Mouse (Mus musculus) liver, embryonic 14.5 days (tissue): ENCODE results near the gene Rbak. TPM values are rescaled to one million over a fixed set of nuclear protein-coding genes. Genes with fewer than 3 reads are reported as not detected.
"Not testable (repeated sequence)": the region's sequence is repeated elsewhere in the genome, so short reads cannot be mapped to it uniquely, and the experiment has no call there.

Experiments used
- ATAC-seq: fragments of 200-750 bp; cut with Nextera tagmentation; 2 replicates; pipeline ENCODE4 v1.8.0; 2017; ENCODE audit warnings: moderate number of reproducible peaks, mild to moderate bottlenecking, moderate library complexity; ENCODE audit not compliant: insufficient read depth
- DNase-seq, 3 experiments: peaks; one replicate each; pipeline ENCODE4 v3.0.0-alpha.2; 2012 to 2013; ENCODE audit warnings: low read depth in 3 of 3, low spot score in 3 of 3
- H3K27ac ChIP-seq: fragments of 300-500 bp; sonication (generic); 2 replicates; pipeline ENCODE4 v1.5.1; 2014; ENCODE audit warnings: moderate library complexity, mild to moderate bottlenecking, control low read depth, inconsistent platforms
- H3K27me3 ChIP-seq: fragments of 300-500 bp; sonication (generic); 2 replicates; pipeline ENCODE4 v1.6.1; 2014; ENCODE audit warnings: mild to moderate bottlenecking, low read length, moderate library complexity; ENCODE audit not compliant: control insufficient read depth, insufficient read depth
- H3K36me3 ChIP-seq: fragments of 300-500 bp; sonication (generic); replicated peaks from 2 replicates; pipeline ENCODE4 v1.6.1; 2014; ENCODE audit warnings: low read depth; ENCODE audit not compliant: control insufficient read depth, insufficient read depth
- H3K4me1 ChIP-seq, 2 experiments: fragments of 200-500 bp in 1 of 2; fragments of 300-500 bp in 1 of 2; sonication (generic) in 1 of 2; replicated peaks; 2 replicates each; pipeline ENCODE4 v1.6.1; 2012 to 2014; ENCODE audit warnings: antibody characterized with exemption in 1 of 2, inconsistent platforms in 1 of 2, low read length in 1 of 2; ENCODE audit not compliant: control insufficient read depth in 2 of 2, insufficient read depth in 2 of 2
- H3K4me2 ChIP-seq: fragments of 300-500 bp; sonication (generic); 2 replicates; pipeline ENCODE4 v1.6.1; 2014; ENCODE audit warnings: low read depth, mild to moderate bottlenecking, control low read depth, moderate library complexity
- H3K4me3 ChIP-seq, 2 experiments: fragments of 200-500 bp in 1 of 2; fragments of 300-500 bp in 1 of 2; sonication (generic) in 1 of 2; 2 replicates each; pipeline ENCODE4 v1.5.1; 2012 to 2014; ENCODE audit warnings: low read depth in 2 of 2, low read length in 2 of 2, mild to moderate bottlenecking in 2 of 2, control low read depth in 1 of 2, inconsistent platforms in 1 of 2, moderate library complexity in 1 of 2; ENCODE audit not compliant: insufficient read depth in 1 of 2
- H3K9ac ChIP-seq: fragments of 300-500 bp; sonication (generic); replicated peaks from 2 replicates; pipeline ENCODE4 v1.6.1; 2014; ENCODE audit warnings: mild to moderate bottlenecking, control low read depth, moderate library complexity
- H3K9me3 ChIP-seq: fragments of 300-500 bp; sonication (generic); 2 replicates; pipeline ENCODE4 v1.6.1; 2016; ENCODE audit warnings: low read length, mixed read lengths; ENCODE audit not compliant: control insufficient read depth
- CTCF ChIP-seq: IDR thresholded peaks from 2 replicates; pipeline ENCODE4 v1.5.1; 2016; ENCODE audit warnings: antibody characterized with exemption, low read depth, control low read depth
- EP300 ChIP-seq: IDR thresholded peaks from 2 replicates; pipeline ENCODE4 v1.6.1; 2016; ENCODE audit warnings: antibody characterized with exemption, low read depth
- WGBS: fragments of 180-500 bp; shearing (Covaris S2); extraction: QIAGEN DNeasy Blood & Tissue Kit; methylation state at CpG from one replicate; pipeline ENCODE4 v1.1.7; 2014; ENCODE audit not compliant: insufficient replicate concordance; 5-methylcytosine and 5-hydroxymethylcytosine counted together
- polyA plus RNA-seq, 2 experiments: library from polyadenylated mRNA; depleted of rRNA in 1 of 2; stranded (reverse) in 1 of 2; unstranded in 1 of 2; fragments of >200 nt; fragmentation: Nextera tagmentation in 1 of 2; extraction: Ambion mirVana in 1 of 2; gene quantifications; 2 replicates each; pipeline versions ENCODE4 v1.2.1 to v1.2.3; 2012 to 2014

Gene Rbak
- polyA plus RNA-seq, 2 experiments: 0.62 to 1.8 TPM

DNA sequence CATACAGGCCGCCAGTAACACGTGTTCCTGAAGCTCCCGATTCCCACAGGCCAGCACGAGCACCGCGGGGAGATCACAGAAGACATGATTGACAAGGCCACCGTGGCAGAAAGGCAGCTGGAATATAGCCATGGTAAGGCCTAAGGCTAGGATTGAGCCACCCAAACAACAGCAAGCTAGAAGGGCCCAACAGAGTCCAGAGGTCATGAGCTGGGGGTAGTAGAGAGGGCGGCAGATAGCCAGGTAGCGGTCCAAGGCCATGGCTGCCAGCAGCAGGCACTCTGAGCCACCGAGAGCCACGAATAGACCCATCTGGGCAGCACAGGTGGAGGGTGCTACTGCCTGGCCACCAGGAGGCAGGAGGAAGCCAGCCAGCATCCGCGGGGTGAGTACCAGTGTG is 43.0 kb downstream of the Rbak start:
- WGBS: 69% methylated on average over 13 of the region's 13 CpGs
- no peak overlapping the region for H3K27ac ChIP-seq
- H3K27me3 ChIP-seq: no peaks in the 10 kb centered on the region
- H3K36me3 ChIP-seq: no peaks in the 10 kb centered on the region
- H3K9ac ChIP-seq: no peak overlapping the region
- peak; percentile 13; the same call in 1 of the 2 replicates for ATAC-seq
- peaks cover 8 to 10% of the 10 kb centered on the region in 2 experiments for H3K4me1 ChIP-seq
- H3K4me2 ChIP-seq: no peak overlapping the region
- TF ChIP-seq CTCF (peak; percentile 36), EP300 (no peak)
- no peak for DNase-seq
- H3K9me3 ChIP-seq: no peaks in the 10 kb centered on the region
- H3K4me3 ChIP-seq: no peak overlapping the region

GRCm38 (mm10) chr5:143135042-143135441 is 45.5 kb downstream of the Rbak start:
- no peak overlapping the region for H3K27ac ChIP-seq
- DNase-seq: peak; percentile 41 to 55 (median 42)

GRCm38 (mm10) chr5:143134216-143135010 is 46.2 kb downstream of the Rbak start:
- not testable (repeated sequence) for DNase-seq, H3K4me2 ChIP-seq, H3K27me3 ChIP-seq, ATAC-seq, H3K36me3 ChIP-seq, H3K27ac ChIP-seq, H3K4me3 ChIP-seq, H3K9me3 ChIP-seq, H3K9ac ChIP-seq
- 71% methylated on average over 3 of the region's 6 CpGs for WGBS
- H3K4me1 ChIP-seq: peaks cover 8 to 10% of the 10 kb centered on the region in 2 experiments

More at GRCm38 (mm10) chr5:143135042-143135441, 45.5 kb downstream of the Rbak start:
- WGBS: 56% methylated on average over 7 of the region's 7 CpGs
- H3K27me3 ChIP-seq: no peaks in the 10 kb centered on the region
- peak; percentile 47; the same call in 1 of the 2 replicates for ATAC-seq
- peaks cover 8 to 10% of the 10 kb centered on the region in 2 experiments for H3K4me1 ChIP-seq
- no peak overlapping the region for H3K9ac ChIP-seq
- H3K36me3 ChIP-seq: no peaks in the 10 kb centered on the region
- no peaks in the 10 kb centered on the region for H3K9me3 ChIP-seq
- TF ChIP-seq CTCF (no peak), EP300 (no peak)
- no peak overlapping the region for H3K4me3 ChIP-seq
- H3K4me2 ChIP-seq: no peak overlapping the region

DNA sequence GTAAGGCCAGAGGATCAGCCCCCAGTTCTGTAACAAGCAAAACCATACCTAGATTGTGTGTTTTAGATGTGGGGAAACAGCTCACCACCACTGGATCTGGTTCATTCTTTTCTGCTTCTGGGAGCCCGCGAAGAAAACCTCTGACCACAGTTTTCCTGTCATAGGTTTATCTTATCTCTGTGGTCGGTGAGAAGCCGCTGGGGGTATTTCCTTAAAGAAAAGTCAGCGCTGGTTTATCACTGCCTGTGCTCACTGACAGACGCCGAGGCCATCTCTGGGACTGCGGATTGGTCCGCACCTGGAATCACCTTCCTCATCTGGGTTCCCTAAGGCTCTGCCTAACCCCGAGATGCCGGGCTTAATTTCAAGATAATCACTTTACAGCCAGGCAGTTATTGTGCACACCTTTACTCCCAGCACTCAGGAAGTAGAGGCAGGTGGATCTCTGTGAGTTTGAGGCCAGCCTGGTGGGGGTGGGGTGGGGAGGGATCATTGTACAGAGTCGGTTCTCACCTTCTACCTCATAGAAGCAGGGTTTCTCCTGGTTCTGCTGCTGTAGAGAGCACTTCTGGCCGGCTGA is 47.5 kb downstream of the Rbak start:
- peaks cover 8 to 10% of the 10 kb centered on the region in 2 experiments for H3K4me1 ChIP-seq
- WGBS: 13% methylated on average over 13 of the region's 13 CpGs
- H3K9me3 ChIP-seq: no peaks in the 10 kb centered on the region
- no peak overlapping the region for H3K9ac ChIP-seq
- no peak overlapping the region for H3K4me3 ChIP-seq
- ATAC-seq (no peak), DNase-seq (no peak)
- H3K36me3 ChIP-seq: no peaks in the 10 kb centered on the region
- no peaks in the 10 kb centered on the region for H3K27me3 ChIP-seq
- no peak overlapping the region for H3K27ac ChIP-seq
- H3K4me2 ChIP-seq: no peak overlapping the region
- TF ChIP-seq CTCF (no peak), EP300 (no peak)

DNA sequence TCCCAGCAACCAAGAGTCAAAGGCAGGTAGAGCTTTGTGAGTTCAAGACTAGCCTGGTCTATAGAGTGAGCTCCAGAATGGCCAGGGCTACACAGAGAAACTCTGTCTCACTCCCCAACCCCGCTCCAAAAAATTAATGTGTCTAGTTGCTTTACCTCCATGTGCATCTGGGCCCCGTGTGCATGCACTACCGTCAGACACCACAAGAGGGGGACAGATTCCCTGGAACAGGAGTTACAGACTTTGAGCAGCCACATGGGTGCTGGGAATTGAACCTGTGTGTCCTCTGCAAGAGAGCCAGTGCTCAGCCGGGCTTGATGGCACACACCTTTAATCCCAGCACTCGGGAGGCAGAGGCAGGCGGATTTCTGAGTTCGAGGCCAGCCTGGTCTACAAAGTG is 50.2 kb downstream of the Rbak start:
- Histone ChIP-seq H3K4me2 (no peak overlapping the region), H3K27me3 (no peaks in the 10 kb centered on the region), H3K27ac (no peak overlapping the region), H3K4me1 (peaks cover 5 to 8% of the 10 kb centered on the region in 2 experiments), H3K36me3 (no peaks in the 10 kb centered on the region), H3K4me3 (no peak overlapping the region), H3K9ac (no peak overlapping the region), H3K9me3 (no peaks in the 10 kb centered on the region)
- ATAC-seq (no peak), DNase-seq (peak in 2 of 3 experiments; percentile 31 to 32)
- 65% methylated on average over 7 of the region's 7 CpGs for WGBS
- no peak for TF ChIP-seq EP300
- TF ChIP-seq CTCF: peak; percentile 88
